Mouse (Mus musculus) cortical plate, adult 2 months (tissue): ENCODE data around the gene Rabl3. TPM values are rescaled to one million over a fixed set of nuclear protein-coding genes. Genes with fewer than 3 reads are reported as not detected.

Experiments used
- H3K27ac ChIP-seq: fragments of 200-500 bp; 2 replicates; pipeline ENCODE4 v1.5.1; 2012; ENCODE audit warnings: low read length, control low read depth, inconsistent platforms; ENCODE audit not compliant: insufficient read depth
- H3K4me1 ChIP-seq: fragments of 200-500 bp; 2 replicates; pipeline ENCODE4 v1.6.1; 2011; ENCODE audit warnings: low read length; ENCODE audit not compliant: control insufficient read depth, insufficient read depth
- H3K4me3 ChIP-seq: fragments of 200-500 bp; 2 replicates; pipeline ENCODE4 v1.5.1; 2011; ENCODE audit warnings: mild to moderate bottlenecking, low read length, control low read depth; ENCODE audit not compliant: insufficient read depth
- CTCF ChIP-seq: fragments of 200-500 bp; IDR thresholded peaks from 2 replicates; pipeline ENCODE4 v1.5.1; 2011; ENCODE audit warnings: mild to moderate bottlenecking, control low read depth, low read length; ENCODE audit not compliant: insufficient read depth; ENCODE audit errors: extremely low read depth
- POLR2A ChIP-seq: fragments of 200-500 bp; IDR thresholded peaks from 2 replicates; pipeline ENCODE4 v1.6.1; 2011; ENCODE audit warnings: mild to moderate bottlenecking, low read length, control low read depth; ENCODE audit not compliant: insufficient read depth; ENCODE audit errors: extremely low read depth
- polyA plus RNA-seq: library from polyadenylated mRNA; depleted of rRNA; stranded (reverse); fragments of >200 nt; gene quantifications from 2 replicates; pipeline ENCODE4 v1.2.3, GENCODE M21; 2012

The Rabl3 gene
- polyA plus RNA-seq, 1 experiment = 7.7 TPM

GRCm38 (mm10) chr16:37572117-37572754 lies 32.6 kb downstream of the Rabl3 start:
- Histone ChIP-seq H3K4me3 (no peak overlapping the region), H3K4me1 (no peaks in the 10 kb centered on the region), H3K27ac (no peak overlapping the region)
- TF ChIP-seq POLR2A (no peak), CTCF (no peak)

- TF ChIP-seq POLR2A = no peak
- TF ChIP-seq CTCF = 0 out of 2 replicates have a peak, but pooled peaks have one; percentile 10
- H3K4me3 ChIP-seq = no peak overlapping the region
- no peaks in the 10 kb centered on the region for H3K4me1 ChIP-seq
- no peak overlapping the region for H3K27ac ChIP-seq
These were observed 33.4 kb downstream of the Rabl3 start for GRCm38 (mm10) chr16:37573061-37573460.

- no peak overlapping the region for H3K4me3 ChIP-seq
- TF ChIP-seq CTCF (no peak), POLR2A (no peak)
- H3K27ac ChIP-seq = no peak overlapping the region
- H3K4me1 ChIP-seq = no peaks in the 10 kb centered on the region
These were observed 35.6 kb downstream of the Rabl3 start for GRCm38 (mm10) chr16:37575325-37575724.

GRCm38 (mm10) chr16:37579591-37579990 lies 39.9 kb downstream of the Rabl3 start:
- H3K27ac ChIP-seq = no peak overlapping the region
- TF ChIP-seq CTCF (no peak), POLR2A (no peak)
- H3K4me1 ChIP-seq = peaks cover 2% of the 10 kb centered on the region; the same call in 1 of the 2 replicates
- H3K4me3 ChIP-seq = no peak overlapping the region

GRCm38 (mm10) chr16:37579994-37580393 lies 40.3 kb downstream of the Rabl3 start, which contains the start of gene Hgd:
Gene Hgd (plus strand): TSS chr16:37580153.
- H3K27ac ChIP-seq = no peak within 1 kb of the TSS
- peaks cover 2% of the 10 kb centered on the region; the same call in 1 of the 2 replicates for H3K4me1 ChIP-seq
- H3K4me3 ChIP-seq = no peak within 1 kb of the TSS
- TF ChIP-seq CTCF (no peak), POLR2A (no peak)

GRCm38 (mm10) chr16:37580651-37581050 lies 41.0 kb downstream of the Rabl3 start:
- Histone ChIP-seq H3K4me3 (no peak overlapping the region), H3K4me1 (peaks cover 2% of the 10 kb centered on the region; the same call in 1 of the 2 replicates), H3K27ac (no peak overlapping the region)
- no peak for TF ChIP-seq CTCF
- no peak for TF ChIP-seq POLR2A

- peaks cover 2% of the 10 kb centered on the region; the same call in 1 of the 2 replicates for H3K4me1 ChIP-seq
- H3K27ac ChIP-seq = no peak overlapping the region
- no peak overlapping the region for H3K4me3 ChIP-seq
- no peak for TF ChIP-seq POLR2A
- no peak for TF ChIP-seq CTCF
These were observed 42.2 kb downstream of the Rabl3 start for GRCm38 (mm10) chr16:37581901-37582300.

GRCm38 (mm10) chr16:37583306-37583705 lies 43.6 kb downstream of the Rabl3 start:
- TF ChIP-seq POLR2A (no peak), CTCF (no peak)
- Histone ChIP-seq H3K4me3 (no peak overlapping the region), H3K4me1 (peaks cover 2% of the 10 kb centered on the region; the same call in 1 of the 2 replicates), H3K27ac (no peak overlapping the region; the same call in 1 of the 2 replicates)

GRCm38 (mm10) chr16:37583801-37584200 lies 44.1 kb downstream of the Rabl3 start:
- no peak overlapping the region for H3K4me3 ChIP-seq
- H3K27ac ChIP-seq = peak overlapping the region; percentile 96
- TF ChIP-seq POLR2A = no peak
- TF ChIP-seq CTCF = no peak
- H3K4me1 ChIP-seq = peaks cover 2% of the 10 kb centered on the region; the same call in 1 of the 2 replicates
